Mouse (Mus musculus): ENCODE results near the gene Bag5. TPM values are rescaled to one million over a fixed set of nuclear protein-coding genes. Genes with fewer than 3 reads are reported as not detected.

Bag5 gene
- total and polyA plus RNA-seq, 3 experiments = 24.0 to 38.0 TPM; not detected in 1

DNA sequence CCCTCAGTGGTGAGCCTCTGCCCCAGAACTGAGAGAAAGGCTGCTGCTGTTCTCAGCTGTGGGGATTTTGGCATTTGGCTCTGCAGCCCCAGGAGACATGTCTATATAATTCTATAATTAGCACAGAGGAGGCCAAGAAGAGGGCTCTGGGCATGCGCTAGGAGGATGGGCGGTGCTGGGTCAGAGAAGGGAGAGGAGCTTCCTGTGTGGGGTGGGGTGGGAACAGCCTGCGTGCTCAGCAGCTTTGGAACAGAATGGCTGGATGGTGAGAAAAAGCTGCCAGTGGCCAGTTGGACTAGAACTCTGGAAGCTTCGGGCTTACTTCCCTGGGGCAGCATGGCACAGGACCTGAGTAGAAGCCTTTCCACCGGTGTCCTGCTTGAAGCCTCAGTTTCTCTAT is 33.0 kb upstream of the Bag5 start (continued):
- TF ChIP-seq ELF1 (IDR thresholded peaks at IDR 0.05; ENCODE audit: low read depth, low read length) (peak; percentile 51; the same call in 1 of the 2 replicates), ZNF384 (IDR thresholded peaks at IDR 0.05; ENCODE audit: low read depth, low read length) (no peak), TAL1 (IDR thresholded peaks at IDR 0.05; ENCODE audit: low read length) (no peak), RAD21 (IDR thresholded peaks at IDR 0.05; ENCODE audit: low read depth, low read length) (no peak), NELFE (IDR thresholded peaks at IDR 0.05; ENCODE audit: low read depth, low read length) (peak; percentile 46), GABPA (IDR thresholded peaks at IDR 0.05; ENCODE audit: low read depth, low read length) (no peak), HCFC1 (IDR thresholded peaks at IDR 0.05; ENCODE audit: low read depth, low read length) (no peak), MEF2A (IDR thresholded peaks at IDR 0.05; ENCODE audit: extremely low read depth, insufficient replicate concordance, low read depth, low read length, poor library complexity, severe bottlenecking) (peak; percentile 88), SMC3 (IDR thresholded peaks at IDR 0.05; ENCODE audit: low read depth, low read length) (no peak), MAFK (IDR thresholded peaks at IDR 0.05; ENCODE audit: borderline replicate concordance, low read depth, low read length) (no peak), USF1 (IDR thresholded peaks at IDR 0.05; ENCODE audit: low read depth, low read length) (no peak), ZC3H11A (IDR thresholded peaks at IDR 0.05; ENCODE audit: low read depth, low read length) (no peak), MAZ (IDR thresholded peaks at IDR 0.05; ENCODE audit: low read depth, low read length) (peak; percentile 28; the same call in 1 of the 2 replicates)

DNA sequence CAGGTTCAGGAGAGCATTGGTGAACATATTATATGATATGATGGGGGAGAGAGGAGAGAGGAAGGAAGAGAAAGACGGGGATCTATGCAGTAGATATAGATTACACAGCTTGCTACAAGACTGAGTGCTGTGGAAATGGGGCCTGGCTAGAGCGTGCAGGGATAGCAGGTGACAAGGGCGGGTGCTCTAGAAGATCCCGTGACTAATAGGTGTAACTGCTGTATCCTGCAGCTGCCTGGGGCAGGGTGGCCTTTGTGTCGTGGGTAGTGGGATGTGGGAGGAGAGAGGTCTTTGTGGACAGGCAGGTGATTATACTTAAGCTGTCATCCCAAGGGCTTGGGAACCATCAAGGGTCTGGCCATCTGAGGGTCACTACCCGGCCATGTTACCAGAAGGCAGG is 32.2 kb upstream of the Bag5 start:
- Histone ChIP-seq H3K9me3 (replicated peaks; ENCODE audit: insufficient read depth, low read length) (no peaks in the 10 kb centered on the region), H3K9ac (ENCODE audit: control insufficient read depth, low read depth, low read length, poor library complexity, severe bottlenecking) (peak overlapping the region; percentile 8; the same call in 1 of the 2 replicates), H3K79me2 (ENCODE audit: control insufficient read depth, insufficient read depth, low read length, poor library complexity) (no peaks in the 10 kb centered on the region), H3K4me3 (ENCODE audit: control insufficient read depth in 1 of 2, insufficient read depth in 1 of 2, low read depth in 2 of 2, low read length in 2 of 2) (no peak overlapping the region), H3K27ac (ENCODE audit: control insufficient read depth, low read depth, low read length) (peak overlapping the region; percentile 56), H3K4me1 (ENCODE audit: control insufficient read depth in 1 of 2, insufficient read depth in 2 of 2, low read length in 2 of 2) (peaks cover 14 to 31% of the 10 kb centered on the region in 2 experiments), H3K27me3 (ENCODE audit: control insufficient read depth in 1 of 2, insufficient read depth in 2 of 2, low read length in 2 of 2) (no peaks in the 10 kb centered on the region), H3K36me3 (ENCODE audit: control insufficient read depth in 1 of 2, insufficient read depth in 2 of 2, low read length in 2 of 2) (peaks cover 0 to 13% of the 10 kb centered on the region in 2 experiments; a peak in 2 of 4 replicates)
- no peak for TF ChIP-seq ELF1 (IDR thresholded peaks at IDR 0.05; ENCODE audit: low read depth, low read length)
- no peak for TF ChIP-seq ZKSCAN1 (IDR thresholded peaks at IDR 0.05; ENCODE audit: low read depth, low read length)
- peak; percentile 70; the same call in 1 of the 2 replicates for TF ChIP-seq BHLHE40 (IDR thresholded peaks at IDR 0.05; ENCODE audit: borderline replicate concordance, low read depth, low read length)
- TF ChIP-seq UBTF (IDR thresholded peaks at IDR 0.05; ENCODE audit: borderline replicate concordance, insufficient read depth, low read depth, low read length) = no peak
- TF ChIP-seq E2F4 (IDR thresholded peaks at IDR 0.05; ENCODE audit: borderline replicate concordance, low read depth, low read length) = no peak
- no peak for TF ChIP-seq ZNF384 (IDR thresholded peaks at IDR 0.05; ENCODE audit: low read depth, low read length)
- TF ChIP-seq ETS1 (IDR thresholded peaks at IDR 0.05; ENCODE audit: low read depth, low read length) = 0 out of 2 replicates have a peak, but pooled peaks have one; percentile 24
- TF ChIP-seq NRF1 (IDR thresholded peaks at IDR 0.05; ENCODE audit: insufficient read depth, low read depth, low read length, poor library complexity, severe bottlenecking) = no peak
- 0 out of 2 replicates have a peak, but pooled peaks have one; percentile 6 for TF ChIP-seq GATA1 (IDR thresholded peaks at IDR 0.05; ENCODE audit: low read depth, low read length)
- no peak for TF ChIP-seq TCF12 (IDR thresholded peaks at IDR 0.05; ENCODE audit: low read depth, low read length)
- TF ChIP-seq USF2 (IDR thresholded peaks at IDR 0.05; ENCODE audit: borderline replicate concordance in 1 of 2, insufficient read depth in 1 of 2, low read depth in 1 of 2, low read length in 2 of 2) = no peak
- TF ChIP-seq USF1 (IDR thresholded peaks at IDR 0.05; ENCODE audit: low read depth, low read length) = peak; percentile 36; the same call in 1 of the 2 replicates
- DNase-seq (ENCODE audit: low read depth, low spot score) = peak; percentile 56
